Mouse (Mus musculus) bone marrow macrophage, adult 2 months (primary cell): ENCODE data around the gene Gna15.

ENCODE experiments used
- CTCF ChIP-seq: IDR thresholded peaks from 2 replicates; pipeline ENCODE4 v1.5.1; 2012; ENCODE audit warnings: low read depth, mild to moderate bottlenecking, low read length, moderate library complexity
- POLR2A ChIP-seq: IDR thresholded peaks from 2 replicates; pipeline ENCODE4 v1.6.1; 2012; ENCODE audit warnings: mild to moderate bottlenecking, low read depth, low read length, borderline replicate concordance

GRCm38 (mm10) chr10:81523142-81523541 is 883 bp downstream of the Gna15 start:
- TF ChIP-seq CTCF (no peak), POLR2A (no peak)
